In the genomic region with DNA sequence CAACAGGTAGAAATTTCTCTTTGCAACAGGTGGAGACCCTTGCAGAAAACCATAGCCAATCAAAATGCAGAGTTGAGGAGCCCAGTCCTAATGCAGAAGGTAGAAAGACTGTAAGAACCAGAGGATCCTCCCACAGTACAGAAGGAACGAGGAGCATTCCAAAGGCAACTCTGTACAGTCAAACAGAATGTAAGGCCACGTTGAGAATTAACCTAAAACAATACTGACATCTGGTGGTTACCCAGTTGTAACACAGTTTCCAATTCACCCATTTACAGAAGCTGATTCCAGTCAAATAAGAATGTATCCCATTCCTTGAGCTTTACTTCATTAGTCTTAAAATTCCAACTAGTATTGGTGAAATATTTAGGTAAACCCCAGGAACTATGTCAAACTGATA, we compare ENCODE assay signal across 10 mouse cellular contexts. TPM values are rescaled to one million over a fixed set of nuclear protein-coding genes. Genes with fewer than 3 reads are reported as not detected.
DNase-seq lines count a peak whose midpoint lies in the region; ATAC-seq lines count a peak whose summit lies in the region.
"Had no signal": no experiment of that assay in that cellular context is flagged by ENCODE, and none has a peak within 500 bp of the region (broad histone marks: within the 10 kb centered on the region; RNA-seq: fewer than 3 reads in every experiment).

No protein-coding gene starts in this region.

- H3K9me3 ChIP-seq in kidney, embryonic 15.5 days (replicated peaks): no peaks in the 10 kb centered on the region
- H3K9me3 ChIP-seq: embryonic facial prominence, embryonic 15.5 days; liver, embryonic 15.5 days had no signal

- H3K4me3 ChIP-seq in kidney, embryonic 15.5 days (replicated peaks): no peak overlapping the region
- H3K4me3 ChIP-seq: embryonic facial prominence, embryonic 15.5 days; liver, embryonic 15.5 days had no signal

- H3K4me1 ChIP-seq in kidney, embryonic 15.5 days: no peaks in the 10 kb centered on the region
- H3K4me1 ChIP-seq: embryonic facial prominence, embryonic 15.5 days; liver, embryonic 15.5 days had no signal

- no peak overlapping the region for H3K4me2 ChIP-seq in kidney, embryonic 15.5 days
- H3K4me2 ChIP-seq: embryonic facial prominence, embryonic 15.5 days; liver, embryonic 15.5 days had no signal

- H3K9ac ChIP-seq in kidney, embryonic 15.5 days: no peak overlapping the region
- H3K9ac ChIP-seq: embryonic facial prominence, embryonic 15.5 days; liver, embryonic 15.5 days had no signal

- DNase-seq in left cerebral cortex, adult 11 months (ENCODE audit: low spot score): peak; percentile 22
- DNase-seq in left cerebral cortex, postnatal 36 days (ENCODE audit: low spot score in 2 of 2): no peak
- DNase-seq in Muller cell, postnatal 12 days (ENCODE audit: inconsistent ontology term): peak; percentile 15
- DNase-seq in embryo, embryonic 9.5 days (ENCODE audit: extremely low spot score): peak; percentile 26
- DNase-seq in naive thymus-derived CD4-positive, alpha-beta T cell, adult 2 months (ENCODE audit: low read depth): peak; percentile 59
- no peak for DNase-seq in frontal cortex, postnatal 14 days (ENCODE audit: low spot score in 2 of 2)
- no peak for DNase-seq in urinary bladder, postnatal 36 days (ENCODE audit: low spot score in 2 of 2)

- no peak overlapping the region for H3K27ac ChIP-seq in kidney, embryonic 15.5 days
- H3K27ac ChIP-seq: embryonic facial prominence, embryonic 15.5 days; liver, embryonic 15.5 days had no signal

- H3K36me3 ChIP-seq in kidney, embryonic 15.5 days: no peaks in the 10 kb centered on the region
- H3K36me3 ChIP-seq: embryonic facial prominence, embryonic 15.5 days; liver, embryonic 15.5 days had no signal

- peak; percentile 71; the same call in 1 of the 2 replicates for ATAC-seq in kidney, embryonic 15.5 days (replicated peaks; ENCODE audit: low FRiP score)

- intact Hi-C loops in left cerebral cortex, postnatal 36 days (cut with DNase I): loop anchor here (1.0 kb wide), 2 partner anchors 82 to 655 kb away; no protein-coding TSS in a partner anchor

- WGBS in kidney, embryonic 15.5 days: 5% methylated on average over 2 of the region's 2 CpGs

- H3K27me3 ChIP-seq in kidney, embryonic 15.5 days: no peaks in the 10 kb centered on the region
- H3K27me3 ChIP-seq: embryonic facial prominence, embryonic 15.5 days; liver, embryonic 15.5 days had no signal

RNA-seq across cellular contexts. Expression of a gene that starts 30.6 kb away (rescaled TPM):
- under 1 TPM in 1 of 2 experiments, not detected in 1; 0.10 TPM for total RNA-seq in left cerebral cortex, postnatal 36 days (2021)
- polyA plus RNA-seq in kidney, embryonic 15.5 days (2015; fragmentation: Nextera tagmentation; extraction: Ambion mirVana): 14.9 and 19.9 TPM in 2 replicates

RNA-seq across cellular contexts. Expression of a gene that starts 34.7 kb away (rescaled TPM):
- 1 to 10 TPM; 1.3 to 1.8 TPM for total RNA-seq in left cerebral cortex, postnatal 36 days (2021)
- 0.17 and 0.24 TPM in 2 replicates for polyA plus RNA-seq in kidney, embryonic 15.5 days (2015; fragmentation: Nextera tagmentation; extraction: Ambion mirVana)

Comparison
In these comparisons a context has a peak if more than half of its experiments do, and no peak if none do; other contexts are left out.
1. DNase-seq: peak in left cerebral cortex, adult 11 months (single experiment), Muller cell, postnatal 12 days (single experiment), embryo, embryonic 9.5 days (single experiment) and naive thymus-derived CD4-positive, alpha-beta T cell, adult 2 months (single experiment); none in left cerebral cortex, postnatal 36 days (0 of 2), frontal cortex, postnatal 14 days (0 of 2) and urinary bladder, postnatal 36 days (0 of 2).